Mouse (Mus musculus) layer of hippocampus, postnatal 36 days (tissue): ENCODE measurements at regions not wholly inside any gene's neighbourhood (a gene's known extent, or its start where the extent isn't known, plus 50 kb on each side); places are given as distances from the start of the nearest gene placed in this dataset.
A peak's percentile ranks its signal among the peaks of the same experiment; 100 is the strongest.

Experiments used
- DNase-seq, 2 experiments: peaks; one replicate each; pipeline ENCODE4 v3.0.0; 2022

GRCm38 (mm10) chr8:35189695-35190094, 575.9 kb upstream of the Gm19410 start:
- no peak for DNase-seq

GRCm38 (mm10) chr8:35192515-35192914, 573.1 kb upstream of the Gm19410 start:
- DNase-seq: no peak

- no peak for DNase-seq
Measured at GRCm38 (mm10) chr8:35193771-35194170, 571.8 kb upstream of the Gm19410 start.

DNA sequence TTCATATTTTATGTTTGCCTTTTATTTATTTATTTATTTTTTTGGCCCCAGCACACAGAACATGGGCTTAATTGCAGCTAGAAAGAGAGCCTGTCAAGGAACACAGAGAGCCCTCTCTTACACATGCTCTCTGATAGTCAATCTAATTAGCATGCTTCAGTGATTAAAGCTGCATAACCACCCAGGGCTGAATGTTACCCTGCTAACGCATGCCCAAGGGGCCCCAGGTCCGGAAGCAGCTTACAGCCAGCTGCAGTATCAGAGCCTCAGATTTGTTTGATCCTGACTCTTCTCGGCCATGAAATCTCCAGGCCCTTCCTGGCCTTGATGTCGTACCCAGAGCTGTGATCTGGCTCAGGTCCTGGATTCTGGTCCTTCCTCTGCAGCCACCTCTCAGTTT, 569.4 kb upstream of the Gm19410 start:
- DNase-seq: no peak

GRCm38 (mm10) chr8:35198766-35199165, 566.8 kb upstream of the Gm19410 start:
- no peak for DNase-seq

DNA sequence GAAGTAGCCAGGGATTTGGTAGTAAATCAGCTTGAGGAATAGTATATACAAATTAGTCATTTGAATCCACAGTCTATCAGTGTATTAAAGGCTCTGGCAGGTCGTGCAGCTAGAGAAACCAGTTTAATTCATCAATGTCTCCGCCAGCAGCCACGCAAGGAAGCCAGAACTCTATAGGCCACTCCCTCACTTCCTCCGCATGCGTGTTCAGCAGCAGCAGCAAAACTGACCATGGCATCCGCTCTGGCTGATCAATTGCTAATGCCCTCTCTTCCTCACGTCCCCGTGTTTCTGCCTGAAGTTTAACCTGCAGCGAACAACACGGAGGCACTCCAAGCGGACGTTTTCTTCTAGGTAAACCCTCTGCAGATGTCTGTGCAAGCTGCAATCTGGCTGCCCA, 564.2 kb upstream of the Gm19410 start:
- DNase-seq: no peak

DNA sequence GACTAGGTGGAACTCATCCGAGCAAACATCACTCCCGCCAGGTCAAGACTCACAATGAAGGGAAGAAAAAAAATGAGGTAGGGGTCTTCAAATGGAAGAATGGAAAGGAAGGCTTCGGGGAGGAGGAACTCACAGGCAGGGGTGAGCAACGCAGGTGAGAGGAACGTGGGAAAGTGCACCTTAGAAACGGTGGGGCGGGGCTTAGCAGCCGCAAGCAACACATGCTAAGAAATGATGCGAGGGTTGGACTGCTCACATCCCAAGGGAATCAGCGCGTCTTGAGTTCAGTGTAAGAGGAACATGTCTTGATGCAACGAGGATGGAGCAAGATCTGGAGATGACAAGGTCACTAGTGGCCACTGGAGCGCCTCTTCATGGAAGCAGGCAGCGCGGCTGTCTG, 560.6 kb upstream of the Gm19410 start:
- no peak for DNase-seq

DNA sequence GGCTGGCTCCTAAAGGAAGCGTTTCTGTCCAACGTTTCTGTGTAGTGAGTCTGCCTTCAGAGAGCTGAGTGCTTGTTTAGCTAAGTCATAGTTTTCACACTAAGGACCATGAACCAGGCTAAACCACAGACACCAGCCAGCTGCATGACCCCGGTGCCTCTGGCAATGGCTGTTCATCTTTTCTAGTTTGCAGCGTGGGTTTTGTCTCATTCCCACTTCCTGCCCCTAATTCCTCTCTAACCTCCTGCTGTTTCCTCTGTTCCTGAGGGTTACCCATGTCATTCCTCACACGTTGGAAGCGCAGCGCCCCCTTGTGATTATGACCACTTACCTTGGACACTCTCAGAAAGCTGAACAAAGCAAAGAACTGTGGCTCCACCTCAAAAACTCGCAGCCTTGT, 560.1 kb upstream of the Gm19410 start:
- DNase-seq: no peak

GRCm38 (mm10) chr8:35206271-35206670, 559.3 kb upstream of the Gm19410 start:
- DNase-seq: no peak

DNA sequence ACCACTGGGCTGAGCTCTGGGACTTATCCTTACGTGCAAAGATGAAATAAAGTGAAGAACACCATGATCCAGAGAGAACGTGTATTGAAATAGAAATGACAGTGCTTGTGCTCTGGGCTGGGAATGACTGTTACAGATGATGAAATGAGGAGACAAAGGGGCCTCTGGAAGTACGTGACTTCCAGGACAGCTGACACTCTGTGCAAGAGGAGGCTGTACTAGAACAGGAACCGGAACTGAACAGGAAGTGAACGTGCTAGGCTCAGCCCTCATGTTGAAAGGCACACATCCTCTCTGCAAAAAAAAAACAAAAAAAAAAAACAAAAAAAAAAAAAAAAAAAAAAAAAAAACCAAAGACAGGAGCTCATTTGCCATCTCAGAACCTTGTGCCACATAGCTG, 557.2 kb upstream of the Gm19410 start:
- DNase-seq: no peak

DNA sequence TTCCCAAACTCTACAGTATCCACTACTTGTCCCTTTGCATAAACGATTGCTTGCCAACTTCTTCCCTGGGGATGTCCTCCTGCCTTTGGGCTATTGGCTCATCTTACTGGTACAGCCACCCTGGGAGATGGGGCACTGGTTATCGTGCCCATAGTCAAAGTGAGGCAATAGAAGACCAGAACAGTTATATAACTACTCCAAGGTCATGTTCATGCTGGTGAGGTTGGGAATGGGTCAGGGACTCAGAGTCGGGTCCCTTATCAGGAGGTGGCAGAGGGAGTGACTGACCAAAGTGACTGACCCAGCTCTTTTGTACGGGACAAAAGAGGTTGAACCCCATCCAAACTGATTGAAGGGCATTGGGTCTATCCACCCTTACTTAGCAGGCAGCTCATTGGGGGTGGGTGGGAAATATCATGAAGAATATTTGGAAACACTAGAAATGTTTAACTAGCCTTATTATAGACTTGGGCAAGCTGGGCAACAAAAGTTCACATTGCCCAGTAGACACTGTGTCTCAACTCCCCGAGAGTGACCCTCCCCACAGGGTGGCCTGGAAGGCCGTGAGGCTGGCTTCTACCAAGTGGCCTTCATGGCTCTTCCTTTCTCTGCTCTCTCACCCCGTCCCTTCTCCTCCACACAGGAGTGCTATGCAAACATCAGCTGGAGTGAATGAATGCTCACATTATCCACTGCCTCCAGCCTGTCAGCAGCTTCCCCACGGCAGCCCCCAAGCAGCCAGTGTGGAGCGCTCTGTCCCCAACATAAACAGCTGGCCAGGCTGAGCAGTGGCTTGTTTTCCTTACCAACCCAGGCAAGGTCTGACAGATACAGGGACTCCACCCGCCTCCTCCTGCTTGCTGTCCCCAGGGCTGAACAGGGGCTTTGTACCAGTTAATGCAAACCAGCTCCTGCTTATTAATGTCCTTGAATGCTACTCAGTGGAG, 553.8 kb upstream of the Gm19410 start:
- DNase-seq: no peak

DNA sequence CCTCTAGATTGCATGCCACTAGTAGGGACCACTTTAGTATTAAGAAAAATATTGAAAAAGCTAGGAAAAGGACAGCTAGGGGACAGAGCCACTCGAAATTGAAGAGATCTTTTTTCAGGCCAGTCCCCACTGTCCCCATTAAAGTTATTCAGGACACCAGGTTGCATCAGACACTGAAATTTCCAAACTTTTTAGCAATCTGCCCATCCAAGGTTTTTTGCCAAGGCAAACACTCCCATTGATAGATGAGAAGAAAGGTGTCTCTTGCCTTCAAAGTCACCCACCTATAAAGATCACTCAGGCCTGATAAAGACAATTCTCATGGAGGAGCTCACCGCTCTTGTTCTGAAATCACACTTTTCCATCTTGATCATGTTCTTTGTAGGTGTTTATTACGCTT, 552.1 kb upstream of the Gm19410 start:
- DNase-seq: no peak

GRCm38 (mm10) chr8:35217604-35218003, 548.0 kb upstream of the Gm19410 start:
- DNase-seq: no peak

GRCm38 (mm10) chr8:35218327-35218726, 547.3 kb upstream of the Gm19410 start:
- no peak for DNase-seq

GRCm38 (mm10) chr8:35224053-35224924, 541.3 kb upstream of the Gm19410 start:
- DNase-seq: no peak

DNA sequence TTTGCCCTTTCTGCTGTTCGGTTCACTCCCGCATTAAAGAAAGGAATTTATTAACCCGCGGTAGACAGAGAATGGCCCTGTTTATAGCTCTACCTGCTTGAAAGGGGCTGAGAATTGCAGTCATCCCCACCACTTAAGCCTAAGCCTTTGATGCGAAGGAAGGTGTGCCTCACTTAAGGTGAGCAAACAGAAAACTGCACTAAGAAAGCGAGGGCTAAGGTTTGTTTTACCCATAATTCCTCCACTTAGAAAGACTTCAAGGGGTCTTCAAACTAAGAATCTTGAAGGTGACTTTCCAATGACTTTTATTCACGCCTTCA, 540.7 kb upstream of the Gm19410 start:
- DNase-seq: no peak

- no peak for DNase-seq
Measured at GRCm38 (mm10) chr8:35227079-35227478, 538.5 kb upstream of the Gm19410 start.

- DNase-seq: no peak
Measured at GRCm38 (mm10) chr8:35228449-35228848, 537.1 kb upstream of the Gm19410 start.

DNA sequence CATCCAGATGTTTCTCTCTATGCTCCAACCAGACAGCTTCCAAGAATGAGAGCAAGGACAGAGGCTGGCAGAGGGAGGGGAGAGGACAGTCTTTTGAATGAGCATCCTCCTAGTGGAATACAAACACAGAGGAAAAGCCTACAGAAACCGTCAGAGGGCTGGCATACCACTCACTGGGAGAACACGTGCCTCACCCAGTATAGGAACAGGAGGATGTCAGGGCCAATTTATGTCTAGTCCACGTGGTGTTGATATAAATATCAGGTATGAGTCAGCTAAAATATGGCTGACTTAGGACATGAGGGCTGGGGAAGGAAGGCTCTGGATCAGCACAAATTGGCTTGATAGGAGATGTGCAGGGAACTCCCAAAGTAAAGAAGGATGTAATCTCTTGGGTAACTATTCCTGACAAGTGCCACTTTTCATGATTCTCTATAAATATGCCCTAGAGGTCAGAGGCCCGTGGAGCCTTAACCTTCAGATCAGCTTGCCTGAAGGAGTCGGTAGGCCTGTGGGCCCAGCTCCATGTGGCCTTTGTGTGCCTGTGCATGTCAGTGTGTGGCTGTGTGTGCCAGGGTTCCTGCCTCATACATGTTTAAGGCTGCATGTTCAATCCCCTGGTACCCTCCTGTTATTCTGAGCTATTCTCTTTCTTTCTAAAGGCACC, 531.9 kb upstream of the Gm19410 start:
- no peak for DNase-seq

- DNase-seq: peak in 1 of 2 experiments; percentile 21
Measured at GRCm38 (mm10) chr8:35234436-35234835, 531.2 kb upstream of the Gm19410 start.

GRCm38 (mm10) chr8:35235815-35236509, 529.6 kb upstream of the Gm19410 start:
- DNase-seq: no peak

- no peak for DNase-seq
Measured at GRCm38 (mm10) chr8:35237279-35237678, 528.3 kb upstream of the Gm19410 start.
